Mouse (Mus musculus) midbrain, embryonic 10.5 days (tissue): ENCODE data around the gene 4932438A13Rik. TPM values are rescaled to one million over a fixed set of nuclear protein-coding genes. Genes with fewer than 3 reads are reported as not detected.
A peak's percentile ranks its signal among the peaks of the same experiment; 100 is the strongest.

Source experiments
- DNase-seq: peaks from one replicate; pipeline ENCODE4 v3.0.0-alpha.2; 2017; ENCODE audit warnings: low spot score
- H3K27ac ChIP-seq: fragments of 300-500 bp; sonication (generic); replicated peaks from 2 replicates; pipeline ENCODE4 v1.5.1; 2016; ENCODE audit warnings: mild to moderate bottlenecking
- H3K27me3 ChIP-seq: fragments of 300-500 bp; sonication (generic); 2 replicates; pipeline ENCODE4 v1.6.1; 2016; ENCODE audit warnings: low read depth, mild to moderate bottlenecking; ENCODE audit not compliant: poor library complexity, severe bottlenecking
- H3K36me3 ChIP-seq: fragments of 300-500 bp; sonication (generic); 2 replicates; pipeline ENCODE4 v1.6.1; 2016; ENCODE audit warnings: mild to moderate bottlenecking, moderate library complexity
- H3K4me1 ChIP-seq: fragments of 300-500 bp; sonication (generic); 2 replicates; pipeline ENCODE4 v1.6.1; 2016
- H3K4me3 ChIP-seq: fragments of 300-500 bp; sonication (generic); 2 replicates; pipeline ENCODE4 v1.5.1; 2016; ENCODE audit warnings: mild to moderate bottlenecking, moderate library complexity
- H3K9me3 ChIP-seq: fragments of 300-500 bp; sonication (generic); replicated peaks from 2 replicates; pipeline ENCODE4 v1.6.1; 2016; ENCODE audit warnings: mild to moderate bottlenecking
- whole genome bisulfite sequencing: fragments of 180-500 bp; shearing (Covaris S2); methylation state at CpG from one replicate; pipeline ENCODE4 v1.1.7; 2016; 5-methylcytosine and 5-hydroxymethylcytosine counted together
- polyA plus RNA-seq: library from polyadenylated mRNA; unstranded; fragments of >200 nt; fragmentation: Nextera tagmentation; extraction: Ambion mirVana; gene quantifications from 2 replicates; pipeline ENCODE4 v1.2.1, GENCODE M21; 2016

The 4932438A13Rik gene
- polyA plus RNA-seq, result 31.2 and 35.6 TPM in 2 replicates

DNA sequence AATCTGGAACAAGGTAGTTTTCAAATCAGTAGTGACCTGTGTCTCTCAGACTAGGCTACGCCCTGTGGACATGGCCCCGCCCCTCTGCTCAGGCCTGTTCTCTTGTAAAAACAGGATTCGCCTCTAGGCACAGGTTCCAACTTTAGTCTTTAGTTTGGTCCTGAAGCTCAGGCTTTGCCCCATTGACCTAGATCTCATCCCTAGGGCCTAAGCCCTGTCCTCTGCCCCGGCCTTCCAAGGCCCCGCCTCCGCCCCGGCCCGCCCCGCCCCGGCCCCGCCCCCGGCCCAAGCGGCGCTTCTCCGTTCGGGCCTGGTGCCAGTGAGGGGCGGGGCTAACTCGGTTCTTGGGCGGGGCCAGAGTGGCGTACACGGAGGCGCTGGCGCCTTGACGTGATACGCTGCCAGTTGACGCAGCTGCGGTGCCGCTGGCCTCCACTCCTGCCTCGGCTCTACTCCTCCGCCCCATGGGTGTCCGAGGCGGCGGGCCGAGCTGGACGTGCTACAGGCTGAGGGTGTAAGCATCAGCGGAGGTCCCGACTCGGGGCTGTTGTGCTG is at the start of gene 4932438A13Rik:
Gene 4932438A13Rik (plus strand): TSS at position 384 of the 555 bp plus-strand sequence.
- DNase-seq, result peak; percentile 96
- no peaks in the 10 kb centered on the region for H3K9me3 ChIP-seq
- peak within 1 kb of the TSS; percentile 89 for H3K27ac ChIP-seq
- H3K4me1 ChIP-seq, result peaks cover 13% of the 10 kb centered on the region
- H3K36me3 ChIP-seq, result peaks cover 32% of the 10 kb centered on the region
- peak within 1 kb of the TSS; percentile 86 for H3K4me3 ChIP-seq
- 2% methylated on average over 38 of the region's 38 CpGs for WGBS
- no peaks in the 10 kb centered on the region for H3K27me3 ChIP-seq

DNA sequence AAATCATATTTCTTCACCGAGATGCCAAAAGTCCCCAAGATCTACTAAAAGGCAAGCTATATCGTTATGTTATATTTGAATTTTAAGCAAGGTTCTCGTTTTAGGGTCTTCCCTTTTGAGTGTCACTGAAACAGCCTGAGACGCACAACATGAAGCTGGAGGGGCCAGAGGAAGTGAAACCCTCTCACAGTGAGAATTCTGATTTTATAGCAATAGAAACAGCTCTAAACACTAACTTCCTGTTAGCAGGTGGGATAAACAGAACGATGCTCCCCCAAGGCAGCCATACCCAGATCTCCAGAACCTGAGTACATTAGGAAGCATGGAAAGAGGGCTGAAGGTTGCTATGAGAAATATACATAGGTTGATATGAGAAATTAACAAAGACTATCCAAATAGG is 46.3 kb upstream of the 4932438A13Rik start:
- no peaks in the 10 kb centered on the region for H3K9me3 ChIP-seq
- no peaks in the 10 kb centered on the region for H3K36me3 ChIP-seq
- H3K27me3 ChIP-seq, result no peaks in the 10 kb centered on the region
- H3K4me1 ChIP-seq, result no peaks in the 10 kb centered on the region
- H3K4me3 ChIP-seq, result no peak overlapping the region
- H3K27ac ChIP-seq, result no peak overlapping the region
- DNase-seq, result no peak
- 90% methylated on average over 5 of the region's 5 CpGs for WGBS

DNA sequence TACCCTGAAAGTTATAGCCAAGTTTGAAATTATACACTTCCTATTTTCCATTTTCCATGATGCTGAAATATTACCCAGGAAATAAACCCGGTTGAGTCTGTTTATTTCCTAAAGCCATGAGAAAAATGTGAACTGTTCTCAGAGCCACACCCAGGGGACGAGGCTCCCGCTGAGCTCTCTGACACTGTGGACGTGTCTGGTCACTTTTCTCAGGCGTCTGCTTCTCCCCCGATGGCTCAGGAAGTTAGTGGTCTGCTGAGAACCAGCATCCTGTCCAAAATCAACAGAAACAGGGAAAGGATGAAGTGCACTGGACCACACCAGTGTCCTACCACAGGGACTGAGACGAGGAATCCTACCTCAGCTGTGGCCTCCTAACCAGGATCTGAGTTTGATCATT is 43.5 kb upstream of the 4932438A13Rik start:
- Histone ChIP-seq H3K9me3 (no peaks in the 10 kb centered on the region), H3K4me1 (no peaks in the 10 kb centered on the region), H3K4me3 (no peak overlapping the region), H3K27ac (no peak overlapping the region), H3K36me3 (no peaks in the 10 kb centered on the region), H3K27me3 (no peaks in the 10 kb centered on the region)
- 74% methylated on average over 7 of the region's 7 CpGs for WGBS
- no peak for DNase-seq

DNA sequence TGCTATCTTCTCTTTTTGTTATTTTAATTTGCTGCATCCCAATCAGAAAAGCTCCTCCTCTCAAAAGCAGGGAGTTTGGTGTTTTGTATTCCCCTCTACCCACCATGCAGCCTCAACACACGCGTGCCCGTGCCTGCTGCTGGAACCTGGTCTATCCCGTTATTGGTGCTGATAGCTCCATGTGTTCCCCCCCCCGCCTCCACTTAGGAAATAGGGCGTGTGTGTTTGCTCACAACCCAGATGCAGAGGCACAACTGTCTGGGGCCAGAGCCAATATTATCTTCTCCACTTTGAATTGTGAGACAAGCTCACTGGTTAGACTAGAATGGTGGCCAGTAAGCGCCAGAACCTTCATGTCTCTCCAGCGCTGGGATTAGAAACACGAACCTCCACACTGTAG is 41.9 kb upstream of the 4932438A13Rik start:
- H3K4me1 ChIP-seq, result no peaks in the 10 kb centered on the region
- WGBS, result 90% methylated on average over 9 of the region's 9 CpGs
- no peaks in the 10 kb centered on the region for H3K9me3 ChIP-seq
- no peak overlapping the region for H3K27ac ChIP-seq
- H3K36me3 ChIP-seq, result no peaks in the 10 kb centered on the region
- DNase-seq, result no peak
- H3K4me3 ChIP-seq, result no peak overlapping the region
- no peaks in the 10 kb centered on the region for H3K27me3 ChIP-seq

DNA sequence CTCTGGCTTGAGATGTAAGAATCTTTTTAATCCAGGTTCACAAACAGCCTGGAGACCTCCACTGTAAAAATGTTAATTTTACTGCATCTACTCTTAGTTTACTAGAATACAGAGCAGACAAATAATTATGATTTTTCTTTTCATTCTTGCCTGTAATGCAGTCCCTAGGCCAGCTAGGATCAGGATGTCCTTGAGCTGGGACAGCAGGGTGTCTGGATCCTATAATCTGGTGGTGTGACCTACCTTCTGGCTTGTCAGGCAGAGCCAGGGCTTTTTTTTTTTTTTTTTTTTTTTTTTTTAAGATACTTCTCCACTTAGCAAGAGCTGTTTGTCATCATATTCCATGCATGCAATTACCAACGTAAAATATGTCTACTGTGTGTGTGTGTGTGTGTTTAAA is 37.8 kb upstream of the 4932438A13Rik start:
- no peaks in the 10 kb centered on the region for H3K9me3 ChIP-seq
- no peaks in the 10 kb centered on the region for H3K27me3 ChIP-seq
- no peak overlapping the region for H3K27ac ChIP-seq
- no peak overlapping the region for H3K4me3 ChIP-seq
- no peaks in the 10 kb centered on the region for H3K36me3 ChIP-seq
- H3K4me1 ChIP-seq, result 0 out of 2 replicates have a peak, but pooled peaks cover 2% of the 10 kb centered on the region
- 75% methylated on average over 1 of the region's 1 CpGs for WGBS
- DNase-seq, result no peak

DNA sequence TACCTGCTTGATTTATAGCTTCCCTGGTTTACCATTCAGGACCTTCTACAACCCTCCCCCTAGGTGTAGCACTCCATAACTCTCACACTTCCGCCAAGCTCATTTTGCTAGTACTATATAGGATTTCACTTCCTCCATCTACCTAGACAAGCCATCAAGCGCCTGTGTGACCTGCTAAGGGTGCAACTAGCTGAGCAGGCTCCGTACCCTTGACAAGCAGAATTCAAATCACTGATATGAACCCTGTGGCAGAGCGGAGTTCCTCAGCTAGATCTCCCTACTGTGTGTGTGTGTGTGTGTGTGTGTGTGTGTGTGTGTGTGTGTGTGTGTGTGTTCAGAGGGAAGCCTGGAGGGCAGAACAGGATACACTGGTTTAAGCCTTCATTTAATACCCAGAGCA is 37.4 kb upstream of the 4932438A13Rik start:
- H3K27ac ChIP-seq, result no peak overlapping the region
- H3K36me3 ChIP-seq, result no peaks in the 10 kb centered on the region
- H3K4me1 ChIP-seq, result 0 out of 2 replicates have a peak, but pooled peaks cover 2% of the 10 kb centered on the region
- H3K27me3 ChIP-seq, result no peaks in the 10 kb centered on the region
- no peak for DNase-seq
- no peak overlapping the region for H3K4me3 ChIP-seq
- no peaks in the 10 kb centered on the region for H3K9me3 ChIP-seq
- 92% methylated on average over 4 of the region's 4 CpGs for WGBS

DNA sequence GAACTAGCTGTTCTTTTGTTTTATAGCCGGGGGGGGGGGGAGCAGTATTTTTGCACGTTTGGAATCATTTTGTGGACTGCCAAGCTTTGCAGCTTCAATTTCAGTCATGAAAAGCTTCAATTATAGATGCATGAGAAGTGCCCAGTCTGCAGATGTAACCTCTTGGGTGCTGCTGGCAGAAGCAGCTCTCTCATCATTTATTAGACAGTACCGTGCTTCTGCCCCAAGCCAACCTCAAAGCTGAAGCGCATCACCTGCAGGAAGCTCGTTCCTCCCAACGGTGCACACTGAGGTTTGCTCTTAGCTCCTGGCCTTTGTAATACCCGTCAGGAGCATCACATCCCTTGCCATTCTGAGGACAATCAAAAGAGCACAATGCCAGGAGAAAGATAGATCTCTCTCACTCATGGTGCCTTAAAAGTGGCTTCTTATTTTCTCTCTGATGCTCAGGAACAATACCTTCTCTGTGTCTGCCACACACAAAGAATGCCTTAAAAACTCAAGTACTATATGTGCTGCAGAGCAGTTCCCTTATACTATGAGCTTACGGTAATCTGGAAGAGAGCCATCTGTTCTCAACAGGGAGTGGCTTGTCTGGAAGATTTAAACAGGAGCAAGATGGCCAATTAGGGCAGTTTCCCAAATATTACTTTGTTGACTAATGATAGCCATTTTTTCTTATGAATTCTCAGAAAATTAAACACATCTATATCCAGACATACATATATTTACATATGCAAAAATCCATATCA is 35.5 kb upstream of the 4932438A13Rik start:
- H3K4me3 ChIP-seq, result no peak overlapping the region
- no peak for DNase-seq
- WGBS, result 66% methylated on average over 8 of the region's 8 CpGs
- H3K27ac ChIP-seq, result no peak overlapping the region
- no peaks in the 10 kb centered on the region for H3K36me3 ChIP-seq
- H3K9me3 ChIP-seq, result no peaks in the 10 kb centered on the region
- 0 out of 2 replicates have a peak, but pooled peaks cover 2% of the 10 kb centered on the region for H3K4me1 ChIP-seq
- no peaks in the 10 kb centered on the region for H3K27me3 ChIP-seq

DNA sequence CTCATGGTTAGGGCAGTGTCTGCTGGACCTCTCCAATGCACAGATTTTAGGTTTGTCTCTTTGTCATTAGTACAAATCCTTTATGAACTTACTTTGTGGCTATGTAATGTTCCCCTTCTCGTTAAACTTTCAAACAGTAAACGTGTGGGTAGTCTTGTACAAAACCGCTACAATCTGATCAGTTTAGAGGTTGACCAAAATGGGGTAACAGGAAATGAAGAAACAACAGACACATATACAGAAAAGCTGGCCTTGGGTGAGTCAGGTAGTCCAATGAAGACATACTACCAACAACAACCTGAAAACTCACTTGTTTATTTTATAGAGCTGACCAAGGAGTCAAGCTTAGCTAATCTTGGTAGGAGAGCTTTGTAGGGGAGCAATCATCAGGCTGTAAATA is 32.7 kb upstream of the 4932438A13Rik start:
- no peak for DNase-seq
- 0 out of 2 replicates have a peak, but pooled peaks cover 5% of the 10 kb centered on the region for H3K4me1 ChIP-seq
- no peak overlapping the region for H3K27ac ChIP-seq
- H3K36me3 ChIP-seq, result no peaks in the 10 kb centered on the region
- no peaks in the 10 kb centered on the region for H3K9me3 ChIP-seq
- H3K27me3 ChIP-seq, result no peaks in the 10 kb centered on the region
- WGBS, result 94% methylated on average over 3 of the region's 3 CpGs
- H3K4me3 ChIP-seq, result no peak overlapping the region

DNA sequence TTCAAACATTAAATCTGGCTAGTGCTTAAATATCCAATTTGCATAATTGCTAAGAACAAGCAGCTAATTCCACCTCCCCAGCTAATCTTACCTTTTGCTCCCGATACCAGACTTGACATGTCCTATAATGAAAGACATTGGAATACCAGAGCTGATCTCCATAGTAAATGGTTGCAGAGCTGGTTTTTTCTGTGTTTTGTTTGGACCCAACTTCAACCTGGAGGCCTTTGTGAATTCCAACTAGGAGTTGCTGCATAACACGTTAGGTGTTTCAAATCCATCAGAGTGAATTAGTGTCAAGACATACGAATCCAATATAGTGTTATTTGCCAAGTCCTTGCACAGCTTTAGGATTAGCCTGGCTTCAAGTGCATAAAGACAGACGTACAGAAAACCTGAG is 28.5 kb upstream of the 4932438A13Rik start:
- H3K36me3 ChIP-seq, result no peaks in the 10 kb centered on the region
- no peak for DNase-seq
- 86% methylated on average over 4 of the region's 4 CpGs for WGBS
- peaks cover 11% of the 10 kb centered on the region for H3K4me1 ChIP-seq
- H3K27me3 ChIP-seq, result no peaks in the 10 kb centered on the region
- no peak overlapping the region for H3K27ac ChIP-seq
- no peaks in the 10 kb centered on the region for H3K9me3 ChIP-seq
- no peak overlapping the region for H3K4me3 ChIP-seq

DNA sequence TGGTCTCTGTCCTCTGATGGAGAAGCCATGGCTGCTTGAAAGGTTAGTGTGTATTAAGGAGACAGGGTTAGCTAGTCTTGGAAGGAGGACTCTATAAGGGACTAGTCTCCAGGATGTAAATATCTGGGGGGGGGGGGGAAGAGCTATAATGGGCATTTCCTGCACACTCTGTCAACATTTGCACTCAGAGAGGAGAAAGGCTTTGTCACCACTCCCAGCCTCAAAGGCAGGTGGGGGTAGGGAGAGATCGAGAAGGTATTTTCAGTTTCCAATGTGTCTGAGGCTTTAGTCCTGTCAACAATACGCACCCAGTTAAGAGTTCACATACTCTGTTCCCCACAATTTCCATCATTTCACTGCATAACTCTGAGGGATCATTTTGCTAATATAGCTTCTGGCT is 28.1 kb upstream of the 4932438A13Rik start:
- 90% methylated on average over 2 of the region's 2 CpGs for WGBS
- Histone ChIP-seq H3K9me3 (no peaks in the 10 kb centered on the region), H3K27ac (no peak overlapping the region), H3K36me3 (no peaks in the 10 kb centered on the region), H3K4me3 (no peak overlapping the region), H3K27me3 (no peaks in the 10 kb centered on the region), H3K4me1 (peaks cover 11% of the 10 kb centered on the region)
- DNase-seq, result no peak

DNA sequence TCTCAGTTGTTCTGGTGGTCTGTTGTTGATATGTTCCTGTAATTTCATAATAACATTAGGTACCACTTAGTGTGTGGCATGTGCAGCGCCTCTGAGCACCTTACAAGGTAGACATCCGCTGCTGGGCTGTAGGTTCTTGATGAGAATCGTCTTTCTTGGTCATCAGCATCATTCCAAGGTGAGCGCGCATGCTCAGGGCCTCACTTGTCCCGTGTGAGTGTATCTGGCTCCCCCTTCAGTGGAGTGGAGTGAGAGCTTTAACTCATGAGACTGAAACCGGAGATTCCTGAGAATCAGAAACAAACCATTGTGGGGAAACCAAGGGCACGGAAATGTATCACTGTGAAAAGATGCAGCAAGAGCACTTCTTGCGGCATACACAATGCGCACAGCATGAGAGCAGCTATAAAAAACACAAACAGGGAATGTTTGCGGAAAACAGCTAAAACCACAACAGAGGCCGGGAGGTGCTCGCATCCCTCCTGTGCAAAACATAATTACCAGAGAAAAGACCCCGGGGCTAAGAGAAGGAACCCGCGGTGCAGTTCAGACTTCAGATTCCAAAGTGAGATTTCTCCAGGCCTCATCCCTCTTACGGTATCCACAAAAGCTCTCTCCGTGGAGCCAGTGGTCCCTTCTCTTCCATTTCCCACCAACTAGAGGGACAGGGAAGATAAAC is 27.2 kb upstream of the 4932438A13Rik start:
- Histone ChIP-seq H3K4me3 (peak overlapping the region; percentile 36), H3K4me1 (peaks cover 11% of the 10 kb centered on the region), H3K9me3 (no peaks in the 10 kb centered on the region), H3K27me3 (no peaks in the 10 kb centered on the region), H3K27ac (0 out of 2 replicates have a peak overlapping the region, but pooled peaks have one; percentile 30), H3K36me3 (no peaks in the 10 kb centered on the region)
- WGBS, result 21% methylated on average over 18 of the region's 18 CpGs
- DNase-seq, result peak; percentile 29

DNA sequence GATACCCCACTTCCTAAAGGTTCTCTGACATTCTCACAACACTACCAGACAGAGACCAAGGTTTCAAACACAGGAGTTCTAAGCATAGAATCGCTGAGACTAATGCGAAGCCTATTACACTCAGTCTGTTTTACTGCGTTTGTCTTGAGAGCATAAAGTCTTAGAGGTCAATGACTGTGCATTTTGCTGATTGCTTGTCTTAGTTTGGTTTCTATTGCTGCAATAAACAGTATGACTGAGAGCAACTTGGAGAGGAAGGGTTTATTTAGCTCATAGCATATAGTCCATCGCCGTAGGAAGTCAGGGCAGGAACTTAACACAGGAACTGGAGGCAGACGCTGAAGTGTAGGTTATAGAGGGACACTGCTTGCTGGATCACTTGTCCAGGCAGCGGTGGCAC is 26.1 kb upstream of the 4932438A13Rik start:
- WGBS, result 90% methylated on average over 7 of the region's 7 CpGs

More for the DNA sequence above, 26.1 kb upstream of the 4932438A13Rik start:
- peaks cover 11% of the 10 kb centered on the region for H3K4me1 ChIP-seq
- no peaks in the 10 kb centered on the region for H3K36me3 ChIP-seq
- no peaks in the 10 kb centered on the region for H3K9me3 ChIP-seq
- H3K27ac ChIP-seq, result no peak overlapping the region
- no peaks in the 10 kb centered on the region for H3K27me3 ChIP-seq
- no peak for DNase-seq
- H3K4me3 ChIP-seq, result no peak overlapping the region
